Comparison of ENCODE assay signal across 8 mouse cellular contexts in genomic region chr15:12795457-12795894, GRCm38 (mm10). TPM values are rescaled to one million over a fixed set of nuclear protein-coding genes. Genes with fewer than 3 reads are reported as not detected.
DNase-seq lines count a peak whose midpoint lies in the region; ATAC-seq and TF ChIP-seq lines count a peak whose summit lies in the region.

No protein-coding gene starts in this region.

- H3K9me3 ChIP-seq in G1E (replicated peaks) = no peaks in the 10 kb centered on the region

- H3K4me1 ChIP-seq in G1E (ENCODE audit: insufficient read depth, low read depth, low read length) = peaks cover 6% of the 10 kb centered on the region

- TF ChIP-seq CTCF in G1E (IDR thresholded peaks at IDR 0.05; ENCODE audit: low read depth, low read length) = peak; percentile 29; the same call in 1 of the 2 replicates

- H3K27me3 ChIP-seq in G1E (ENCODE audit: insufficient read depth, low read length) = no peaks in the 10 kb centered on the region

- no peaks in the 10 kb centered on the region for H3K36me3 ChIP-seq in G1E (replicated peaks)

- no peak; the same call in 1 of the 2 replicates for ATAC-seq in G1E (ENCODE audit: extremely low read depth, insufficient number of reproducible peaks, low FRiP score, poor library complexity, severe bottlenecking)

- H3K4me3 ChIP-seq in G1E (ENCODE audit: low read depth, low read length) = no peak overlapping the region

- DNase-seq in CD4-positive helper T cell, adult 2 months (ENCODE audit: low read depth, low spot score) = peak; percentile 86
- DNase-seq in G1E (ENCODE audit: low spot score) = no peak
- peak; percentile 77 to 88 for DNase-seq in cerebellum, postnatal 10 days
- DNase-seq in gastrocnemius, postnatal 4 days (ENCODE audit: low spot score in 2 of 2) = peak; percentile 30 to 48
- peak; percentile 77 for DNase-seq in kidney, postnatal 14 days
- peak; percentile 80 for DNase-seq in lung, postnatal 10 days
- peak; percentile 73 for DNase-seq in retina, postnatal 7 days (ENCODE audit: low read depth, low spot score)
- DNase-seq in ovary, adult 18-20 months (ENCODE audit: low spot score) = no peak

RNA-seq across cellular contexts. Expression of gene 6030458C11Rik, which starts 29.0 kb away (rescaled TPM):
- total RNA-seq in G1E (2014; fragmentation: Nextera tagmentation) = 67.4 and 79.3 TPM in 2 replicates
- 54.4 and 57.8 TPM in 2 replicates for total RNA-seq in G1E (2017)
- polyA plus RNA-seq in G1E (2012) = 13.8 and 16.7 TPM in 2 replicates
- 10 to 100 TPM; 16.3 to 19.1 TPM for total RNA-seq in gastrocnemius, postnatal 4 days (2021)

RNA-seq across cellular contexts. Expression of gene Drosha, which starts 29.1 kb away (rescaled TPM):
- 124 and 132 TPM in 2 replicates for total RNA-seq in G1E (2014; fragmentation: Nextera tagmentation)
- 30.0 and 30.6 TPM in 2 replicates for total RNA-seq in G1E (2017)
- 366 and 422 TPM in 2 replicates for polyA plus RNA-seq in G1E (2012)
- 10 to 100 TPM; 39.0 to 39.2 TPM for total RNA-seq in gastrocnemius, postnatal 4 days (2021)

RNA-seq across cellular contexts. Expression of gene Pdzd2, which starts 55.8 kb away (rescaled TPM):
- total RNA-seq in G1E (2014; fragmentation: Nextera tagmentation) (1.8 and 4.0 TPM in 2 replicates), G1E (2017) (0.58 and 0.98 TPM in 2 replicates)
- polyA plus RNA-seq in G1E (2012) = 0.18 and 0.19 TPM in 2 replicates
- total RNA-seq in gastrocnemius, postnatal 4 days (2021) = 10 to 100 TPM; 50.8 to 58.0 TPM

Comparison
In these comparisons a context has a peak if more than half of its experiments do, and no peak if none do; other contexts are left out.
1. DNase-seq: peak in CD4-positive helper T cell, adult 2 months (single experiment), cerebellum, postnatal 10 days (2 of 2), gastrocnemius, postnatal 4 days (2 of 2), kidney, postnatal 14 days (single experiment), lung, postnatal 10 days (single experiment) and retina, postnatal 7 days (single experiment); none in G1E (single experiment) and ovary, adult 18-20 months (single experiment).
2. RNA of gene Pdzd2, which starts 55.8 kb away (total RNA-seq): 50.8 to 58.0 TPM in gastrocnemius, postnatal 4 days; 0.58 to 4.0 TPM in G1E; every median in the first group is over 10 times any median in the second.